Mouse (Mus musculus) splenic B cell, adult 2 months (primary cell): ENCODE measurements around the gene Birc2.
"Not testable (repeated sequence)": the region's sequence is repeated elsewhere in the genome, so short reads cannot be mapped to it uniquely, and the experiment has no call there.

Experiments used
- DNase-seq: peaks from one replicate; pipeline ENCODE4 v3.0.0-alpha.2; 2011; ENCODE audit warnings: low read depth, low spot score
- H3K27me3 ChIP-seq: 2 replicates; pipeline ENCODE4 v1.6.1; 2012; ENCODE audit warnings: mild to moderate bottlenecking, low read length, moderate library complexity, mixed read lengths; ENCODE audit not compliant: control insufficient read depth, poor library complexity, insufficient read depth, severe bottlenecking
- H3K36me3 ChIP-seq: 2 replicates; pipeline ENCODE4 v1.6.1; 2012; ENCODE audit warnings: mild to moderate bottlenecking, low read length, moderate library complexity, mixed read lengths; ENCODE audit not compliant: control insufficient read depth, poor library complexity, insufficient read depth, severe bottlenecking

Birc2 gene

GRCm38 (mm10) chr9:7855374-7855773 lies 18.5 kb upstream of the Birc2 start:
- DNase-seq, result peak; percentile 66
- Histone ChIP-seq H3K27me3 (no peaks in the 10 kb centered on the region), H3K36me3 (peaks cover 33% of the 10 kb centered on the region)

- H3K36me3 ChIP-seq, result peaks cover 30% of the 10 kb centered on the region
- DNase-seq, H3K27me3 ChIP-seq: not testable (repeated sequence)
Measured at GRCm38 (mm10) chr9:7854196-7854595, 17.3 kb upstream of the Birc2 start.

GRCm38 (mm10) chr9:7852346-7853230 lies 15.7 kb upstream of the Birc2 start:
- Histone ChIP-seq H3K27me3 (no peaks in the 10 kb centered on the region), H3K36me3 (peaks cover 28% of the 10 kb centered on the region)
- DNase-seq, result no peak

GRCm38 (mm10) chr9:7851841-7852240 lies 15.0 kb upstream of the Birc2 start:
- Histone ChIP-seq H3K27me3 (no peaks in the 10 kb centered on the region), H3K36me3 (peaks cover 23% of the 10 kb centered on the region)
- DNase-seq, result no peak

GRCm38 (mm10) chr9:7848191-7848590 lies 11.3 kb upstream of the Birc2 start:
- Histone ChIP-seq H3K27me3 (no peaks in the 10 kb centered on the region), H3K36me3 (peaks cover 7% of the 10 kb centered on the region; the same call in 1 of the 2 replicates)
- no peak for DNase-seq

- peak; percentile 29 for DNase-seq
- H3K27me3 ChIP-seq, result no peaks in the 10 kb centered on the region
- H3K36me3 ChIP-seq, result peaks cover 7% of the 10 kb centered on the region; the same call in 1 of the 2 replicates
Measured at GRCm38 (mm10) chr9:7846667-7847199, 9.9 kb upstream of the Birc2 start.

- Histone ChIP-seq H3K36me3 (peaks cover 3% of the 10 kb centered on the region; the same call in 1 of the 2 replicates), H3K27me3 (no peaks in the 10 kb centered on the region)
- no peak for DNase-seq
Measured at GRCm38 (mm10) chr9:7845216-7845895, 8.5 kb upstream of the Birc2 start.

- DNase-seq, result no peak
- no peaks in the 10 kb centered on the region for H3K36me3 ChIP-seq
- no peaks in the 10 kb centered on the region for H3K27me3 ChIP-seq
Measured at GRCm38 (mm10) chr9:7841221-7841620, 4.4 kb upstream of the Birc2 start.

GRCm38 (mm10) chr9:7837806-7838440 lies 1.1 kb upstream of the Birc2 start:
- peak; percentile 58 for DNase-seq
- no peaks in the 10 kb centered on the region for H3K27me3 ChIP-seq
- H3K36me3 ChIP-seq, result no peaks in the 10 kb centered on the region; the same call in 1 of the 2 replicates

- DNase-seq, result peak; percentile 65
- Histone ChIP-seq H3K36me3 (no peaks in the 10 kb centered on the region; the same call in 1 of the 2 replicates), H3K27me3 (no peaks in the 10 kb centered on the region)
Measured at GRCm38 (mm10) chr9:7836331-7836730, 533 bp downstream of the Birc2 start.

- no peak for DNase-seq
- H3K36me3 ChIP-seq, result no peaks in the 10 kb centered on the region; the same call in 1 of the 2 replicates
- no peaks in the 10 kb centered on the region for H3K27me3 ChIP-seq
Measured at GRCm38 (mm10) chr9:7835302-7835701, 1.6 kb downstream of the Birc2 start.

- H3K27me3 ChIP-seq, result no peaks in the 10 kb centered on the region
- no peak for DNase-seq
- H3K36me3 ChIP-seq, result no peaks in the 10 kb centered on the region; the same call in 1 of the 2 replicates
Measured at GRCm38 (mm10) chr9:7833421-7833820, 3.4 kb downstream of the Birc2 start.

- H3K27me3 ChIP-seq, result no peaks in the 10 kb centered on the region
- H3K36me3 ChIP-seq, result no peaks in the 10 kb centered on the region; the same call in 1 of the 2 replicates
- DNase-seq, result no peak
Measured at GRCm38 (mm10) chr9:7829531-7830528, 7.0 kb downstream of the Birc2 start.
